Mouse (Mus musculus) right cerebral cortex, postnatal 25 days (tissue): ENCODE results near the gene Dnah12.
"Not testable (repeated sequence)": the region's sequence is repeated elsewhere in the genome, so short reads cannot be mapped to it uniquely, and the experiment has no call there.

ENCODE experiments used
- DNase-seq: peaks from one replicate; pipeline ENCODE4 v3.0.0; 2022

Dnah12 gene

DNA sequence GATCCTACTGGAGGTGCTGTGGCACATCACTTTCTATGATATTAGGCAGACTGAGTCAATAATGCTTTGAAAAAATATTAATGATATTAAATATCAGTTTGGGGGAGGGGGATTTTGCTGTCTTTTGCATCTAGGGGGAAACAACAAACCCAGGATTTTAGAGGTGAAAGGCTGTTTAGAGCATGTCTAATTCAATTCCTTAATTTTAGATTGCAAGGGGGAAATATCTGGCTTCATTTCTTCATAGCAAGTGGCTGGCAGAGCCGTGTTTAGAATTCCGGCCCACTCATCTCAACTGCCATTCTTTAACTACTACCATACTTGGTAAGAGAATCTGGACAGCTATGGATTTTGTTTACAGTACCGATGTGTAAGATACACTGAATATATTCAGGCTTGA, at the start of gene Dnah12:
TSS of gene Dnah12 (plus strand) at position 301 of the 400 bp plus-strand sequence.
- DNase-seq = no peak

DNA sequence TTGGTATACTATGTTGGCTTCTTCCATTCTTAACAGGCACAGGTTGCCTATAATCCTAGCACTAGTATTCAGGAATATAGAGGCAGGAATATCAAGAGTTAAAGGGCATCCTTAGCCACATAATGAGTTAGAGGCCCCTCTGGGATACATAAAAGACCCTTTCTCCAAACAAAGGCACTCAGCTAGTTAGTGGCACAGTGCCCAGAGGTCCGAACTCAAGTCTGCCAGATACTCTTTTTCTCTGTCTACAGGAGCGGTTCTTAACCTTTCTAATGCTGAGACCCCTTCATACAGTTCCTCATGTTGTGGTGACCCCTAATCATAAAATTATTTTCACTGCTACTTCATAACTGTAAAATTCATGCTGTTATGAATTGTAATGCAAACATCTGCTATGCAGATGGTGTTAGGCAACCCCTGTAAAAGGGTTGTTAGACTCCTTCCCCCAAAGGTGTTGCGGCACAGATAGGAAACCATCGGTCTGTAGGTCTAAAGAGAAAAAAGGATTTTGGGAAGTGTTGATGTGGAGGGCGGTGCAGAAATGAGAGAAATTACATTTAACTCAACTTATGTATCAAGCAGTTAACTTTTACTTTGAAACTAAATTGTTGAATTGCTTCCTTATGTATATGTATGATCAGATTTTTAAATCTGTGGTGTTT, 47.0 kb upstream of the Dnah12 start:
- no peak for DNase-seq

GRCm38 (mm10) chr14:26647811-26648210, 45.3 kb upstream of the Dnah12 start:
- DNase-seq = no peak

DNA sequence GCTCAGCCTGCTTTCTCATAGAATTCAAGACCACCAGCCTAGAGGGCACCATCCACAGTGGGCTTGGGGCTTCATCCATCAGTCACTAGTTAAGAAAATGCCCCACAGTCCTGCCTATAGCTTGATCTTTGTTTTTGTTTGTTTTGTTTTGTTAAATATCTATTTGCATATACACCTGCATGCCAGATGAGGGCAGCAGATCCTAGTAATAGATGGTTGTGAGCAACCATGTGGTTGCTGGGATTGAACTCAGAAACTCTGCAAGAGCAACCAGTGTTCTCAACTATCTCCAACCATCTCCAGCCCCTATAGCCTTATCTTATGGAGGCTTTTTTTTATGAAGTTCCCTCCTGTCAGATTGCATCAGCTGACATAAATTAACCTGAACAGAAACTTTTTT, 41.2 kb upstream of the Dnah12 start:
- no peak for DNase-seq

DNA sequence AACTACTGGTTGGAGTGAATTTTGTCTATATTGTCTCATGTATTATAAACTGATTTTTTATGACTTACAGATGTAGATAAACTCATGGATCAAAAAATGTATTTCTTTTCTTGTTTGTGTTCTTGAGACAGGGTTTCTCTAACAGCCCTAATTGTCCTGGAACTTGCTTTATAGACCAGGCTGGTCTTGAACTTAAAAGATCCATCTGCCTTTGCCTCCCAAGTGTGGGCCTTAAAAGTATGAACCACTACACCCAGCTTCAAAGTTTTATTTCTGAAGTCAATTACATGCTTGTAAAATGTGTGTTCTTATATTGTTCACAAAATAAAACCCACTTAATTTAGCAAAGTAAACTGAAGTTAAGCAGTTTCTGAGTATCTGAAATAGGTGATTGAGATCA, 34.9 kb upstream of the Dnah12 start:
- DNase-seq = no peak

- no peak for DNase-seq
Measured at GRCm38 (mm10) chr14:26660233-26660632, 32.8 kb upstream of the Dnah12 start.

- DNase-seq = no peak
Measured at GRCm38 (mm10) chr14:26662016-26662415, 31.1 kb upstream of the Dnah12 start.

- no peak for DNase-seq
Measured at GRCm38 (mm10) chr14:26662488-26662887, 30.6 kb upstream of the Dnah12 start.

DNA sequence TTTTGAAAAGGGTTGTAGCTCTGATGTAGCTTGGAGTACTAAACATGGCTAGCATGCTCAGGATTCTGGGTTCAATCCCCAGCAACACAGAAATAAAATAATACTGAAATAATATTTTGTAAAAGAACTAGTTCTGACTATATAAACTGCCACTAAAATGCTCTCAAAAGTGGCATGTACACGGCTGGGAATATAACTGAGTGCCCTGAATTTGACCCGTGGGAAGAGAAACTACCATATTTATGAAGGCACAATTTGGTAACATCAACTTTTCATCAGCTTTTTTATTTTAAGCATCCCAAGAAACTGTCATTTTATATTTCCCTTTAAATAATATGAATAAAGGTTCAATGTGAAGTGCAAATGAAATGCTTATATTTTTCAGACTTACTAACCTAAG, 29.2 kb upstream of the Dnah12 start:
- DNase-seq = no peak

DNA sequence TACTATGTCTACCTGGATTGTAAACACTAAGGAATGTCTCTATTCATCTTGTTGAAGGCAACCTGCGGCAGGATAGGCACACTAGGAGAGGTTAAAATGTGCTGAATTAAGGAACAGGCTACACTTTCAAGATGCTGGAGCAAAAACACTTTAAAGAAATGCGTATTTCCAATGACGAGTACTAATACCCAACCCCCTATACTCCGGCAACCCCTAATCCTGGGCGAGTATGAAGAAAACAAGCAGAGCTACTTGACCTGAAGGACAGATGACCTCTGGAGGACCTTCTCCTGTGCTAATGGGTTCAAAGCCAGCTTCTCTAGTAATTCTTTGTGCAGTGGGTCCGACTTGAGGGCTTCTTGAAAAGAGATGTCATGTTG, 25.1 kb upstream of the Dnah12 start:
- DNase-seq = no peak

DNA sequence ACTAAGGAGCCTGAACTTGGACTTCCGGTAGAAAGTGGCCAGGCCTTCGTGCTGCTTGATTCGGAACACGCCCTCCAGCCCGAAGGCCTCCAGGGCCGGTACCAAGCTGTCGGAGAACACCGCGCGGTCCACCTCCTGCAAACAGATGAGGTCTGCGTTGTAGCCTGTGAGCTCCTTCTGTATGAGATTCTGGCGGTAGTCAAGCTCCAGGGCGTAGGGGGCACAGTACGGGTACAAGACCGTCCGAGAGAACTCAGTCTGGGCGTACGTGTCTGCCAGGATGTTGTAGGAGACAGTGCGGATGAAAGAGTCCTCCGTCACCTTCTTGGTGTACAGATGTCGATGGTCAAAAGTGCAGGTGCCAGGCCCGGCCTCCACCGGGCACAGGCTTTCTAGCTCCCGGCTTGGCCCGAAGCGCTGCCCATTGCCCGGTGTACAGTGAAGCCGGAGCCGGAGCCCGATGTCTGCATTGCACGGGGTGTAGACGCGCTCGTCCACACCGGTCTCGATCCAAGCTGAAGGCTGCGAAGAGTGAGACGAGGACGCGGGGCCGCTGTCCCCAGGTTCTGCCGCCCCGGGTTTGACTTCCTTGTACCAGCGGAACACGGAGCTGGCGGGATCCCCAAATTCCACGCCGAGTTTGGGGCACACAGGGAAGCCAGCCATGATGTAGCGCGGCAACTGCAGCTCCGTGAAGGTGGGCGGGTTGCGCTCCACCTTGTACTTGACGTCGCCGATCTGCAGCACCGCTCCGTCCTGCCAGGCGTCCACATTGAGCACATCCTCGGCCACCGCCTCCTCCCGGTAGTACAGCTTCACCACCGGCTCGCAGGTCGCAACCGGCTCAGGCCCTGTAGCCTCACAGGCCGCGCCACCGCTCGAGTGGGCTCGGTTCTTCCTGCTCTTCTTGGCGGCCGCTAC, 24.4 kb upstream of the Dnah12 start:
- peak; percentile 61 for DNase-seq

GRCm38 (mm10) chr14:26669292-26670073, 23.6 kb upstream of the Dnah12 start, which contains the start of gene Pde12:
Gene Pde12 (minus strand): TSS chr14:26669883.
- peak; percentile 89 for DNase-seq

- no peak for DNase-seq
Measured at GRCm38 (mm10) chr14:26670964-26671363, 22.1 kb upstream of the Dnah12 start.

DNA sequence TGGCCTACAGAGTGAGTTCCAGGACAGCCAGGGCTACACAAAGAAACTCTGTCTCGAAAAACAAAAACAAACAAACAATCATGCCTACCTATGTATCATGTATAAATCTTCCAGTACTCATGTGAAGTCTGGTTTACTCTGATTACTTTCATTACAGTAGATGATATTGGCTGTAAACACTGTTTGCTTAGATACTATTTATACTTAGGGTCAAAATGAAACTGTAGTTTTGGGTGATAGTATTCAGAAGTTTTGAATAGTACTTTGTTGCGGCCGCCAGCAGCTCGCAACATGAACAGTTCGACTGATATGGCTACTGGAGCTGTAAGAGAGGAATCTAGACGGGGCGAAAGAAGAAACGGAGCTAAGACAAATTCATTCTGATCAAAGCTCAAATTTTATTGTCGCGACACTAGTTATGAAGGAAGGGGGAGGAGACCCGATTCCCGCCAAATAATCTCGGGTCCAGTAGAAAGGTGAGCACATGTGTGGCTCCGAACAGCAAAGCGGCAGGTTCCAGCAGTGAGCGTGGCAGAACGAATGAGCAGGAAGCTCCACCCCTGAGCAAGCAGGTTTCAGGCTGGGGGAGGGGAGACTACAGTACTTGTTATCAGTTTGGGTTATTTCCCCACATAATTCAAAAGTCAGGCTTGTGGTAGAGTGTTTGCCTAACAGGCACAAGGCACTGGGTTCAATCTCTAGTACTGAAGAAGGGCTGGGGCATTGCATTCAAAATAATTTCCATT, 21.0 kb upstream of the Dnah12 start:
- not testable (repeated sequence) for DNase-seq

- DNase-seq = not testable (repeated sequence)
Measured at GRCm38 (mm10) chr14:26674476-26675169, 18.5 kb upstream of the Dnah12 start.

DNA sequence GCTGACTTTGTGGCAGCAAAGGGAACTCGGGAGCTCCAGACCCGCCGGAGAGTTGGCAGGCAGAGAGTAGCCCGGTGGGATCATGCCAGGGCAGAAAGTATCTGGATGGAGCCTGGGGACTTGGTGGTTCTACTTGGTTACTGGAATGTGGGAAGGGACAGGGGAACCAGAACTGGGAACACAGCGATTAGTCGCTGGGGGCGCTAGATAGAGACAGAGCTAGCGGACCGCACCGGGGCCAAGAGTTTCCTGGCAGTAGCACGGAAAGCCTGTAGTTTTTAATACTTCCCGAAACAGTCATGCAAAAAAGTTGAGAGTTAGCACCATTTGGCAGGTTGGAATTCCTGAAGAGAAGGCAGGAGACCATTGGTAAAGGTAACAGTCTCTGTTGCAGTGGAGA, 17.7 kb upstream of the Dnah12 start:
- DNase-seq = no peak

DNA sequence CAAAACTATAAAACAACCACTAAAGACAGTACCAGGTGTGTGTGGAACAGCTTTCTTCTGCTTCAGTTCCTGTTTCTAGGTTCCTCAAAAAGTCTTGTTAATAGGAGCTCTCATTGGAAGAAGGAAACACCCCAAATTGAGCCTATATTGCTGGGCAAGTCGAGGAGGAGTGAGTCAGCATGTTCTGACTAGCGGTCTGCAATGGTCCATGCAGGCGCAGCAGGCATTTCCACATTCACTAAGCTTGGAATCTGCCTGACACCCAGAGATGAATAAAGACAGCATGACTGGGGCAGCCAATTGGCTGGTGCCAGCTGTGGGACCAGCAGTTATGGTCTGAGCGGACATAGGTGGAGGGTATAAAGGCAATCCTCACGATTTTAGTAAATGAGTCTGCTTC, 17.3 kb upstream of the Dnah12 start:
- no peak for DNase-seq

DNA sequence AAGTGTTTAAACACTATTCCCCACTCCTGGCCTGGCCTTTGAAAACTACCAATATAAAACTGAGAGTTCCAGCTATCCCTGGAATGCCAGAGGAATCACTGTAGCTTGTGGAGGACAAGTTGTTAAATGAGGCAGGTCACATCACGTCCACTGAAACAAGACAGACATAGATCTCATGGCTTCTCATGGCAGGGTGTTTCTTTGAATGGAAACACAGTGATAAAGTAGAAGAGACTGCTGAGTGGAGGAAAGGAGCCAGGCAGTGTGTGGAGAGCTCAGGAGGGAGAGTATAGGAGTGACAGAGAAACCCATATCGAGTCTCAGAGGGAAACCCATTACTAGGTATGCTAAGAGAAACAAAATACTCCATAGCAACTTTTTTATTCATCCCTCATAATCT, 2.3 kb upstream of the Dnah12 start:
- DNase-seq = no peak

DNA sequence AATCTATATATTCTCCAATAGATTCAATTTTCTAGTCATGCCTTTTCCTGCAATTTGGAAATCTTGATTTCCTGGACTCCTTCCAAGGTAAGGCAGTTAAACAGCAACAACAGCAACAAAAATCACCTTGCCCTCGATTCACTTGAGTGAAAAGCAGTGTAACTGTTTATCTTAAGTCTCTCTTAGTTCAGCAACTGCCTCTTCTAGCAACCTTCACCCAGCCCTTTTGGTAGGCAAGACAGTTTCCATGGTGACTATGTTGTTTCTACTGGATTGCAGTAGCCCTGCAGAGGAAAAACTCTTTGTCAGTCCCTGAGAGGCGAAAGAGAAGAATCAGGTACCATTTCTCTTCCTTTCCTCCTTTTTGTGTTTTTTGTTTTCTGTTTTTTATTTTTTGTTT, 1.7 kb upstream of the Dnah12 start:
- no peak for DNase-seq

DNA sequence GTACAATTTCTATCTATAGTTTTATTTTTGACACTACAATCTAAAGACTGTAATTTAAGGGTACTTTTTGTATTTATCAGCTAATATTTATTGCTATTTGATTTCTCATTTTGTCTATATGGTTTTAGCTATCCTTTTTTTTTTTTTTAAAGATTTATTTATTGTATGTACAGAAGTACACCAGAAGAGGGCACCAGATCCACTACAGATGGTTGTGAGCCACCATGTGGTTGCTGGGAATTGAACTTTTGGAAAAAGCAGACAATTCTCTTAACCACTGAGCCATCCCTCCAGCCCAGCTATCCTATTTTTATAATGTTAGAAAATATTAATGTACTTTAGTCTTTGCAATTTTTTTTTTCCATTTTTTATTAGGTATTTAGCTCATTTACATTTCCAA, 4.8 kb downstream of the Dnah12 start:
- DNase-seq = no peak

DNA sequence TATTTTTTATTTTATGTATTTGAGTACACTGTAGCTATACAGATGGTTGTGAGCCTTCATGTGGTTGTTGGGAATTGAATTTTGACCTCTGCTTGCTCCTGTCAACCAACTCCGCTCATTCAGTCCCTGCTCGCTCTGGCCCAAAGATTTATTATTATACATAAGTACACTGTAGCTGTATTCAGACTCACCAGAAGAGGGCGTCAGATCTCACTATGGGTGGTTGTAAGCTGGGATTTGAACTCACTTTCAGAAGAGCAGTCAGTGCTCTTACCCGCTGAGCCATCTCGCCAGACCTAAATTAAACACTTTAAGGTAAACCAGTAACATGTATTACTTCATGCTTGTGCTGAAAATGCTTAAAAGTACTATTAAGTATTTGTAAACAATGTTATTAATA, 12.2 kb downstream of the Dnah12 start:
- DNase-seq = not testable (repeated sequence)

GRCm38 (mm10) chr14:26719696-26720095, 26.6 kb downstream of the Dnah12 start:
- not testable (repeated sequence) for DNase-seq
